Mouse (Mus musculus): ENCODE results near the gene Cers6.

- TF ChIP-seq CTCF (IDR thresholded peaks at IDR 0.05; ENCODE audit: low read depth, low read length) (no peak), POLR2A (IDR thresholded peaks at IDR 0.05; ENCODE audit: extremely low read depth, insufficient read depth, low read length) (no peak)
Observed at GRCm38 (mm10) chr2:69019821-69020489, 158.7 kb downstream of the Cers6 start.

Data from liver, adult 2 months (tissue).